Mouse (Mus musculus): ENCODE results near the gene Ccndbp1. TPM values are rescaled to one million over a fixed set of nuclear protein-coding genes. Genes with fewer than 3 reads are reported as not detected.

Ccndbp1 gene
- total and polyA plus RNA-seq, 2 experiments, result 12.5 to 13.8 TPM

DNA sequence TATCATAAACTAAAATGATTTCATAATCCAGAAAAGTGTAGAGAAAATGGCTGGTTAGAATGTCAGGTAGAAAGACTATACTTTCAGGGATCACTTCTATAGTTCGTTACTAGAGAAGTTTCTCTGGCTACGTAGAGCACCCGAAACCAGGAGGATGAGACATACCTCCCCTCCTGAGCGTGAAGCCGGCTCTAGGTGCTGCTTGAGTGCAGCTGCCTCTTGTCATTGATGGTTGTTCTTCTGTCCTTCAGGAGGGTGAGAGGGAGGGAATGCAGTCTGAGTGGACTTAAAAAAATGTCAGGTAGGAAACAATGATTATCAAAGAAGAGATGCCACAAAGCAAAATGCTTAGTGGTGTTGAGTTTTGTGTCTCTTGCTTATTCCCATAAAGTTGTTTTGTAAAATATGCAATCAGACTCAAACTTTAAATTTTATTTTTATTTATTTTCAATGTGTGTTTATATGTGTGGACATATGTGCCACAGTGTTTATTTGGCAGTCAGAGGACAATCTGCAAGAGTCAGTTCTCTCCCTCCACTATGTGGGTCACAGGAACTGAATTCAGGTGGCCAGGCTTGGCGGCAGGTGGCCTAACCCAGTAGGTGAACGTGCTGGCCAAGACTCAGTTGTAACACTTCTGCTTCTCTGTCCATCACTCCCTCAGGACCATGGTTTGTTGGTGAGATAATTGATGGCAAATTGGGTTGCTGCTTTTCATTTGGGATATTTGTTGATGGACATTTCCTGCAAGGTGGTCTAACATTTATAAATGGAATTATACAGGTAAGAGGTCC is 4.0 kb upstream of the Ccndbp1 start:
- TF ChIP-seq CTCF (IDR thresholded peaks at IDR 0.05; ENCODE audit: low read depth, low read length) (no peak), POLR2A (IDR thresholded peaks at IDR 0.05; ENCODE audit: extremely low read depth, insufficient read depth, low read length) (no peak)
- H3K4me3 ChIP-seq (ENCODE audit: insufficient read depth, low read depth, low read length), result no peak overlapping the region
- no peaks in the 10 kb centered on the region for H3K79me2 ChIP-seq (ENCODE audit: control insufficient read depth, insufficient read depth, low read length)
- no peaks in the 10 kb centered on the region; the same call in 1 of the 2 replicates for H3K4me1 ChIP-seq (ENCODE audit: control insufficient read depth, insufficient read depth, low read length)
- H3K27me3 ChIP-seq (ENCODE audit: control insufficient read depth, insufficient read depth, low read length), result no peaks in the 10 kb centered on the region
- DNase-seq (ENCODE audit: extremely low read depth, low read depth, low spot score), result no peak
- H3K9ac ChIP-seq (ENCODE audit: low read depth, low read length), result no peak overlapping the region
- WGBS, result 91% methylated on average over 7 of the region's 7 CpGs
- H3K27ac ChIP-seq (replicated peaks; ENCODE audit: insufficient read depth, low read depth, low read length), result no peak overlapping the region
- H3K36me3 ChIP-seq (ENCODE audit: control insufficient read depth, insufficient read depth, low read length), result peaks cover 6% of the 10 kb centered on the region; the same call in 1 of the 2 replicates

- DNase-seq (ENCODE audit: extremely low read depth, low read depth, low spot score), result no peak
- Histone ChIP-seq H3K4me3 (ENCODE audit: insufficient read depth, low read depth, low read length) (no peak overlapping the region), H3K79me2 (ENCODE audit: control insufficient read depth, insufficient read depth, low read length) (no peaks in the 10 kb centered on the region), H3K9ac (ENCODE audit: low read depth, low read length) (no peak overlapping the region), H3K4me1 (ENCODE audit: control insufficient read depth, insufficient read depth, low read length) (no peaks in the 10 kb centered on the region; the same call in 1 of the 2 replicates), H3K27ac (replicated peaks; ENCODE audit: insufficient read depth, low read depth, low read length) (no peak overlapping the region), H3K27me3 (ENCODE audit: control insufficient read depth, insufficient read depth, low read length) (no peaks in the 10 kb centered on the region), H3K36me3 (ENCODE audit: control insufficient read depth, insufficient read depth, low read length) (peaks cover 5% of the 10 kb centered on the region; the same call in 1 of the 2 replicates)
- TF ChIP-seq CTCF (IDR thresholded peaks at IDR 0.05; ENCODE audit: low read depth, low read length), result no peak
- 71% methylated on average over 1 of the region's 1 CpGs for WGBS
Observed at GRCm38 (mm10) chr2:121006986-121007385, 1.2 kb upstream of the Ccndbp1 start.

GRCm38 (mm10) chr2:121008664-121009007 is 433 bp downstream of the Ccndbp1 start:
- DNase-seq (ENCODE audit: extremely low read depth, low read depth, low spot score), result no peak

GRCm38 (mm10) chr2:121009071-121009677 is 971 bp downstream of the Ccndbp1 start:
- H3K4me3 ChIP-seq (ENCODE audit: insufficient read depth, low read depth, low read length), result peak overlapping the region; percentile 95
- no peak for DNase-seq (ENCODE audit: extremely low read depth, low read depth, low spot score)
- no peak overlapping the region for H3K9ac ChIP-seq (ENCODE audit: low read depth, low read length)
- H3K27me3 ChIP-seq (ENCODE audit: control insufficient read depth, insufficient read depth, low read length), result no peaks in the 10 kb centered on the region
- 31% methylated on average over 5 of the region's 5 CpGs for WGBS
- no peaks in the 10 kb centered on the region for H3K79me2 ChIP-seq (ENCODE audit: control insufficient read depth, insufficient read depth, low read length)
- H3K36me3 ChIP-seq (ENCODE audit: control insufficient read depth, insufficient read depth, low read length), result peaks cover 20% of the 10 kb centered on the region
- no peak for TF ChIP-seq POLR2A (IDR thresholded peaks at IDR 0.05; ENCODE audit: extremely low read depth, insufficient read depth, low read length)
- no peak for TF ChIP-seq CTCF (IDR thresholded peaks at IDR 0.05; ENCODE audit: low read depth, low read length)
- H3K27ac ChIP-seq (replicated peaks; ENCODE audit: insufficient read depth, low read depth, low read length), result no peak overlapping the region
- no peaks in the 10 kb centered on the region; the same call in 1 of the 2 replicates for H3K4me1 ChIP-seq (ENCODE audit: control insufficient read depth, insufficient read depth, low read length)

More at GRCm38 (mm10) chr2:121008664-121009007, 433 bp downstream of the Ccndbp1 start:
- peak overlapping the region; percentile 95 for H3K4me3 ChIP-seq (ENCODE audit: insufficient read depth, low read depth, low read length)
- peaks cover 16% of the 10 kb centered on the region for H3K36me3 ChIP-seq (ENCODE audit: control insufficient read depth, insufficient read depth, low read length)
- H3K4me1 ChIP-seq (ENCODE audit: control insufficient read depth, insufficient read depth, low read length), result no peaks in the 10 kb centered on the region; the same call in 1 of the 2 replicates
- H3K27ac ChIP-seq (replicated peaks; ENCODE audit: insufficient read depth, low read depth, low read length), result no peak overlapping the region
- H3K79me2 ChIP-seq (ENCODE audit: control insufficient read depth, insufficient read depth, low read length), result no peaks in the 10 kb centered on the region
- no peaks in the 10 kb centered on the region for H3K27me3 ChIP-seq (ENCODE audit: control insufficient read depth, insufficient read depth, low read length)
- peak overlapping the region; percentile 82 for H3K9ac ChIP-seq (ENCODE audit: low read depth, low read length)
- WGBS, result under 1% methylated on average over 12 of the region's 12 CpGs
- no peak for TF ChIP-seq CTCF (IDR thresholded peaks at IDR 0.05; ENCODE audit: low read depth, low read length)
- TF ChIP-seq POLR2A (IDR thresholded peaks at IDR 0.05; ENCODE audit: extremely low read depth, insufficient read depth, low read length), result no peak

DNA sequence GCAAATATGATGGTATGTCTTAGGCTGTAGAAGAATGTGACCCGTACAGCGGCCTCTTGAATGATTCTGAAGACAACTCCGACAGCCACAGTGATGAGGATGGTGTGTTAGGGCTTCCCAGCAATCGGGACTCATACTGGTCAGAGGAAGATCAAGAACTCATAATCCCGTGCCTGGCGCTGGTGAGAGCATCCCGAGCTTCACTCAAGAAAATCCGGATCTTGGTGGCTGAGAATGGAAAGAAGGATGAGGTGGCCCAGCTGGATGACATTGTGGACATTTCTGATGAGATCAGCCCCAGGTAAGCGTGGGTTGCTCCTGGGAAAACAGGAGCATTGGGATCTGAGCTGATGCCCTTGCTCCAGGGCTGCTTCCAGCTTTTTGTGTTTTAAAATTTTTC is 4.5 kb downstream of the Ccndbp1 start:
- no peak for DNase-seq (ENCODE audit: extremely low read depth, low read depth, low spot score)
- no peaks in the 10 kb centered on the region for H3K27me3 ChIP-seq (ENCODE audit: control insufficient read depth, insufficient read depth, low read length)
- WGBS, result 94% methylated on average over 9 of the region's 9 CpGs
- peaks cover 45% of the 10 kb centered on the region for H3K36me3 ChIP-seq (ENCODE audit: control insufficient read depth, insufficient read depth, low read length)
- H3K4me3 ChIP-seq (ENCODE audit: insufficient read depth, low read depth, low read length), result no peak overlapping the region
- no peaks in the 10 kb centered on the region; the same call in 1 of the 2 replicates for H3K4me1 ChIP-seq (ENCODE audit: control insufficient read depth, insufficient read depth, low read length)
- H3K27ac ChIP-seq (replicated peaks; ENCODE audit: insufficient read depth, low read depth, low read length), result no peak overlapping the region
- no peaks in the 10 kb centered on the region for H3K79me2 ChIP-seq (ENCODE audit: control insufficient read depth, insufficient read depth, low read length)
- H3K9ac ChIP-seq (ENCODE audit: low read depth, low read length), result no peak overlapping the region
- TF ChIP-seq CTCF (IDR thresholded peaks at IDR 0.05; ENCODE audit: low read depth, low read length), result no peak
- TF ChIP-seq POLR2A (IDR thresholded peaks at IDR 0.05; ENCODE audit: extremely low read depth, insufficient read depth, low read length), result no peak

DNA sequence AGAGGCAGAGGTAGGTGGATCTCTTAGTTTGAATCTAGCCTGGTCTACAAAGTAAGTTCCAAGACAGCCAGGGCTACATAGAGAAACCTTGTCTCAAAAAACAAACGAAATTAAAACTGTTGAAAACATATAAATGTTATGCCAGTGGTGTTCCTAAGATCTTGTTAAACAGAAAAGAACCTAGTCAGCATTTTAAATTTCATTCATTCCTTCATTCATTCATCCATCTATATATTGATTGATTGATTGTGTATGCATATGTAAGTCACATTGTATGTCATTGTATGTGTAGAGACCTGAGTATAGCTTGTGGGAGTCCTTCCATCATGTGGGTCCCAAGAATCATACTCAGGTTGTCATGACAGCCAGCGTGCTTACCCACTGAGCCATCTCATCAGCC is 7.3 kb downstream of the Ccndbp1 start:
- no peak overlapping the region for H3K27ac ChIP-seq (replicated peaks; ENCODE audit: insufficient read depth, low read depth, low read length)
- TF ChIP-seq POLR2A (IDR thresholded peaks at IDR 0.05; ENCODE audit: extremely low read depth, insufficient read depth, low read length) (no peak), CTCF (IDR thresholded peaks at IDR 0.05; ENCODE audit: low read depth, low read length) (no peak)
- no peak overlapping the region for H3K4me3 ChIP-seq (ENCODE audit: insufficient read depth, low read depth, low read length)
- no peaks in the 10 kb centered on the region for H3K27me3 ChIP-seq (ENCODE audit: control insufficient read depth, insufficient read depth, low read length)
- H3K36me3 ChIP-seq (ENCODE audit: control insufficient read depth, insufficient read depth, low read length), result peaks cover 49% of the 10 kb centered on the region
- H3K4me1 ChIP-seq (ENCODE audit: control insufficient read depth, insufficient read depth, low read length), result no peaks in the 10 kb centered on the region
- no peak for DNase-seq (ENCODE audit: extremely low read depth, low read depth, low spot score)
- H3K9ac ChIP-seq (ENCODE audit: low read depth, low read length), result no peak overlapping the region
- H3K79me2 ChIP-seq (ENCODE audit: control insufficient read depth, insufficient read depth, low read length), result no peaks in the 10 kb centered on the region
- WGBS, result 87% methylated on average over 2 of the region's 2 CpGs

All from liver, adult 2 months (tissue).